Comparison of ENCODE assay signal across 15 mouse cellular contexts in the genomic region with DNA sequence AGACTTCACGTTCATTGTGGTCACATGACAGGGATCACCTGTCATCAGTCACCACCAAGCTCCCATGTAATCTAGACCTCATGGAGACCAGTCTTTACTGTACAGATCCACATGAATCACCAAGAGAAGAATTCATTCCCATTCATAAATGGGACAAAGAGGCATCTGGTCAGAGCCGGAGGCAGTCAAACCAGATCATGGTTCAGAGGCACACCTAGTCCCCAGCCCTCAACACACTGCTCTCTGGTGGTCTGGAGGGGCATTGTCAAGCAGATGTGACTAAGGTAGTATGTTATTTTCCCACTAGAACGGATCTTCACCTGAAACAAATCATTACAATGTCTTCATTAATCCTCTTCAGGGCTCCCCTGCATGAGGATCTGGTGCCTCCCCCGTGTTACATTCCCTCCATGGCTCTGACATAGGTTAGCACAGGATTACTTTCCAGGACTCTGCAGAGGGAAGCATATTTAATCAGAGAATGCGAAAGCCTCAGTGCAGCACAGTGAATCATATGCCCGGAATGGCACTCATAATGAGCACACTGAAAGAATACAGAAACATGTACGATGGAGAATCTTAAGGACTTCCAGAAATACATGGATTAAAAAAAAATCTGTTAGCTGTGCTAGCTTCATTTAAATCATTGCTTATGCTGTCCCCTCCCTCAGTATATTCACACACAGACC.
DNase-seq lines count a peak whose midpoint lies in the region; ATAC-seq and TF ChIP-seq lines count a peak whose summit lies in the region.
"Had no signal": no experiment of that assay in that cellular context is flagged by ENCODE, and none has a peak within 500 bp of the region (broad histone marks: within the 10 kb centered on the region; RNA-seq: fewer than 3 reads in every experiment).

No protein-coding gene starts in this region.

- intact Hi-C loops in left cerebral cortex, adult 2 months (cut with DNase I) = no loop called here
- intact Hi-C loops in left cerebral cortex, postnatal 36 days (cut with DNase I) = no loop called here

- H3K27ac ChIP-seq in left cerebral cortex, adult 2 months = no peak overlapping the region
- H3K27ac ChIP-seq: limb, embryonic 13.5 days had no signal

- ATAC-seq in frontal cortex, adult (ENCODE audit: low TSS enrichment) = peak; percentile 95

- H3K4me3 ChIP-seq in left cerebral cortex, adult 2 months = no peak overlapping the region
- H3K4me3 ChIP-seq: erythroblast, embryonic 14.5 days; limb, embryonic 13.5 days had no signal

- TF ChIP-seq CTCF in left cerebral cortex, adult 2 months (IDR thresholded peaks at IDR 0.05) = peak; percentile 29; the same call in 1 of the 2 replicates

- no peak for DNase-seq in frontal cortex, postnatal 25 days (ENCODE audit: low spot score in 2 of 2)
- DNase-seq in left cerebral cortex, adult 2 months (ENCODE audit: extremely low spot score in 1 of 2, low spot score in 2 of 2) = no peak
- DNase-seq in left cerebral cortex, postnatal 36 days (ENCODE audit: low spot score in 2 of 2) = no peak
- DNase-seq in 3T3-L1 (ENCODE audit: low read depth, low spot score) (peak; percentile 71), ZHBTc4 (ENCODE audit: low read depth, low spot score) (peak; percentile 32)
- no peak for DNase-seq in B cell, adult 2 months
- no peak for DNase-seq in adrenal gland, postnatal 36 days
- DNase-seq: cerebellum, adult 11-12 months; heart, adult 11 months; kidney, adult 18-20 months; lung, postnatal 14 days; thymus, adult 2 months had no signal

Comparison
In these comparisons a context has a peak if more than half of its experiments do, and no peak if none do; other contexts are left out.
1. DNase-seq: peak in 3T3-L1 (single experiment) and ZHBTc4 (single experiment); none in frontal cortex, postnatal 25 days (0 of 2), left cerebral cortex, adult 2 months (0 of 2), left cerebral cortex, postnatal 36 days (0 of 2), B cell, adult 2 months (0 of 2) and adrenal gland, postnatal 36 days (0 of 2).